Mouse (Mus musculus) neural tube, embryonic 14.5 days (tissue): ENCODE measurements around the gene Vrk1. TPM values are rescaled to one million over a fixed set of nuclear protein-coding genes. Genes with fewer than 3 reads are reported as not detected.

Source experiments
- ATAC-seq: fragments of 200-750 bp; cut with Nextera tagmentation; 2 replicates; pipeline ENCODE4 v1.8.0; 2017; ENCODE audit warnings: low read depth, mild to moderate bottlenecking, moderate TSS enrichment, moderate library complexity
- H3K27ac ChIP-seq: fragments of 300-500 bp; sonication (generic); 2 replicates; pipeline ENCODE4 v1.5.1; 2014; ENCODE audit warnings: low read depth, mild to moderate bottlenecking, control low read depth, low read length, moderate library complexity, mixed read lengths
- H3K27me3 ChIP-seq: fragments of 300-500 bp; sonication (generic); 2 replicates; pipeline ENCODE4 v1.6.1; 2014; ENCODE audit warnings: low read length; ENCODE audit not compliant: control insufficient read depth, insufficient read depth
- H3K36me3 ChIP-seq: fragments of 300-500 bp; sonication (generic); 2 replicates; pipeline ENCODE4 v1.6.1; 2014; ENCODE audit warnings: low read length, mixed read lengths; ENCODE audit not compliant: control insufficient read depth, insufficient read depth
- H3K4me1 ChIP-seq: fragments of 300-500 bp; sonication (generic); 2 replicates; pipeline ENCODE4 v1.6.1; 2014; ENCODE audit warnings: low read length; ENCODE audit not compliant: control insufficient read depth, insufficient read depth
- H3K4me2 ChIP-seq: fragments of 300-500 bp; sonication (generic); 2 replicates; pipeline ENCODE4 v1.6.1; 2014; ENCODE audit warnings: mild to moderate bottlenecking, low read depth, low read length, control low read depth
- H3K4me3 ChIP-seq: fragments of 300-500 bp; sonication (generic); 2 replicates; pipeline ENCODE4 v1.5.1; 2014; ENCODE audit warnings: low read depth, low read length, control low read depth, mixed read lengths
- H3K9ac ChIP-seq: fragments of 300-500 bp; sonication (generic); replicated peaks from 2 replicates; pipeline ENCODE4 v1.6.1; 2014; ENCODE audit warnings: low read depth, mild to moderate bottlenecking, control low read depth, low read length, mixed read lengths
- H3K9me3 ChIP-seq: fragments of 300-500 bp; sonication (generic); 2 replicates; pipeline ENCODE4 v1.6.1; 2016; ENCODE audit warnings: low read length; ENCODE audit not compliant: control insufficient read depth
- WGBS: fragments of 180-500 bp; shearing (Covaris S2); extraction: QIAGEN DNeasy Blood & Tissue Kit; methylation state at CpG from one replicate; pipeline ENCODE4 v1.1.7; 2014; 5-methylcytosine and 5-hydroxymethylcytosine counted together
- polyA plus RNA-seq: library from polyadenylated mRNA; unstranded; fragments of >200 nt; fragmentation: Nextera tagmentation; extraction: Ambion mirVana; gene quantifications from 2 replicates; pipeline ENCODE4 v1.2.1, GENCODE M21; 2014

The Vrk1 gene
- polyA plus RNA-seq, 1 experiment from 2014 or later: 28.8 TPM

GRCm38 (mm10) chr12:105972673-105973072 is 37.4 kb upstream of the Vrk1 start:
- no peak overlapping the region for H3K4me2 ChIP-seq
- WGBS: 85% methylated on average over 8 of the region's 8 CpGs
- no peaks in the 10 kb centered on the region for H3K9me3 ChIP-seq
- no peak overlapping the region for H3K9ac ChIP-seq
- 0 out of 2 replicates have a peak, but pooled peaks have one; percentile 35 for ATAC-seq
- H3K4me3 ChIP-seq: no peak overlapping the region
- no peaks in the 10 kb centered on the region for H3K36me3 ChIP-seq
- H3K4me1 ChIP-seq: no peaks in the 10 kb centered on the region; the same call in 1 of the 2 replicates
- H3K27ac ChIP-seq: no peak overlapping the region
- no peaks in the 10 kb centered on the region for H3K27me3 ChIP-seq

GRCm38 (mm10) chr12:105973691-105974090 is 36.3 kb upstream of the Vrk1 start:
- H3K4me2 ChIP-seq: no peak overlapping the region
- no peak overlapping the region for H3K27ac ChIP-seq
- no peak overlapping the region for H3K9ac ChIP-seq

GRCm38 (mm10) chr12:105974107-105974506 is 35.9 kb upstream of the Vrk1 start:
- no peak overlapping the region for H3K9ac ChIP-seq
- H3K4me3 ChIP-seq: no peak overlapping the region
- no peaks in the 10 kb centered on the region for H3K36me3 ChIP-seq
- H3K9me3 ChIP-seq: no peaks in the 10 kb centered on the region
- H3K27me3 ChIP-seq: no peaks in the 10 kb centered on the region
- WGBS: 5% methylated on average over 5 of the region's 5 CpGs
- no peaks in the 10 kb centered on the region for H3K4me1 ChIP-seq
- H3K27ac ChIP-seq: no peak overlapping the region
- H3K4me2 ChIP-seq: no peak overlapping the region
- ATAC-seq: peak; percentile 61

More at GRCm38 (mm10) chr12:105973691-105974090, 36.3 kb upstream of the Vrk1 start:
- no peaks in the 10 kb centered on the region for H3K9me3 ChIP-seq
- peak; percentile 78 for ATAC-seq
- no peak overlapping the region for H3K4me3 ChIP-seq
- H3K4me1 ChIP-seq: no peaks in the 10 kb centered on the region
- 16% methylated on average over 9 of the region's 9 CpGs for WGBS
- H3K27me3 ChIP-seq: no peaks in the 10 kb centered on the region
- no peaks in the 10 kb centered on the region for H3K36me3 ChIP-seq

- no peak for ATAC-seq
- H3K4me2 ChIP-seq: no peak overlapping the region
Observed at GRCm38 (mm10) chr12:105981121-105981973, 28.7 kb upstream of the Vrk1 start.

GRCm38 (mm10) chr12:105981974-105982305 is 28.1 kb upstream of the Vrk1 start:
- no peaks in the 10 kb centered on the region for H3K36me3 ChIP-seq
- H3K27ac ChIP-seq: no peak overlapping the region
- no peaks in the 10 kb centered on the region for H3K9me3 ChIP-seq
- H3K27me3 ChIP-seq: no peaks in the 10 kb centered on the region
- WGBS: 88% methylated on average over 7 of the region's 7 CpGs
- H3K4me1 ChIP-seq: no peaks in the 10 kb centered on the region
- H3K4me2 ChIP-seq: no peak overlapping the region
- no peak overlapping the region for H3K9ac ChIP-seq
- ATAC-seq: no peak
- H3K4me3 ChIP-seq: no peak overlapping the region

More at GRCm38 (mm10) chr12:105981121-105981973, 28.7 kb upstream of the Vrk1 start:
- no peak overlapping the region for H3K27ac ChIP-seq
- no peaks in the 10 kb centered on the region for H3K9me3 ChIP-seq
- 33% methylated on average over 13 of the region's 16 CpGs for WGBS
- H3K4me1 ChIP-seq: no peaks in the 10 kb centered on the region
- H3K27me3 ChIP-seq: no peaks in the 10 kb centered on the region
- no peaks in the 10 kb centered on the region for H3K36me3 ChIP-seq
- no peak overlapping the region for H3K9ac ChIP-seq
- no peak overlapping the region for H3K4me3 ChIP-seq

GRCm38 (mm10) chr12:105982598-105982997 is 27.4 kb upstream of the Vrk1 start:
- H3K27ac ChIP-seq: no peak overlapping the region
- no peak overlapping the region for H3K4me3 ChIP-seq
- no peak for ATAC-seq
- H3K4me1 ChIP-seq: no peaks in the 10 kb centered on the region
- H3K27me3 ChIP-seq: no peaks in the 10 kb centered on the region
- H3K36me3 ChIP-seq: no peaks in the 10 kb centered on the region
- WGBS: 94% methylated on average over 6 of the region's 6 CpGs
- no peaks in the 10 kb centered on the region for H3K9me3 ChIP-seq
- no peak overlapping the region for H3K9ac ChIP-seq
- H3K4me2 ChIP-seq: no peak overlapping the region

- ATAC-seq: no peak
- WGBS: 93% methylated on average over 9 of the region's 9 CpGs
Observed at GRCm38 (mm10) chr12:105983499-105983898, 26.5 kb upstream of the Vrk1 start.

GRCm38 (mm10) chr12:105988434-105988833 is 21.6 kb upstream of the Vrk1 start:
- H3K27me3 ChIP-seq: no peaks in the 10 kb centered on the region
- 96% methylated on average over 4 of the region's 4 CpGs for WGBS
- H3K9me3 ChIP-seq: no peaks in the 10 kb centered on the region
- no peaks in the 10 kb centered on the region for H3K36me3 ChIP-seq
- no peak overlapping the region for H3K4me3 ChIP-seq
- H3K4me2 ChIP-seq: no peak overlapping the region
- no peak overlapping the region for H3K27ac ChIP-seq
- no peak for ATAC-seq
- no peak overlapping the region for H3K9ac ChIP-seq
- H3K4me1 ChIP-seq: no peaks in the 10 kb centered on the region

More at GRCm38 (mm10) chr12:105983499-105983898, 26.5 kb upstream of the Vrk1 start:
- H3K4me2 ChIP-seq: no peak overlapping the region
- H3K4me3 ChIP-seq: no peak overlapping the region
- no peaks in the 10 kb centered on the region for H3K36me3 ChIP-seq
- H3K27me3 ChIP-seq: no peaks in the 10 kb centered on the region
- H3K9ac ChIP-seq: no peak overlapping the region
- no peaks in the 10 kb centered on the region for H3K4me1 ChIP-seq
- no peaks in the 10 kb centered on the region for H3K9me3 ChIP-seq
- H3K27ac ChIP-seq: no peak overlapping the region

- H3K9me3 ChIP-seq: no peaks in the 10 kb centered on the region
- H3K4me1 ChIP-seq: no peaks in the 10 kb centered on the region
- ATAC-seq: no peak; the same call in 1 of the 2 replicates
- no peak overlapping the region for H3K9ac ChIP-seq
- 56% methylated on average over 5 of the region's 5 CpGs for WGBS
- no peak overlapping the region for H3K4me2 ChIP-seq
- H3K36me3 ChIP-seq: no peaks in the 10 kb centered on the region
- no peaks in the 10 kb centered on the region for H3K27me3 ChIP-seq
- no peak overlapping the region for H3K4me3 ChIP-seq
- H3K27ac ChIP-seq: no peak overlapping the region
Observed at GRCm38 (mm10) chr12:105992756-105993155, 17.3 kb upstream of the Vrk1 start.
